Mouse (Mus musculus) hindbrain, postnatal 0 days (tissue): ENCODE results near the gene Neurl4. TPM values are rescaled to one million over a fixed set of nuclear protein-coding genes. Genes with fewer than 3 reads are reported as not detected.
"Not testable (repeated sequence)": the region's sequence is repeated elsewhere in the genome, so short reads cannot be mapped to it uniquely, and the experiment has no call there.

Experiments used
- ATAC-seq: fragments of 200-750 bp; cut with Nextera tagmentation; 2 replicates; pipeline ENCODE4 v1.8.0; 2017; ENCODE audit warnings: mild to moderate bottlenecking, moderate TSS enrichment, moderate library complexity
- DNase-seq: peaks from one replicate; pipeline ENCODE4 v3.0.0-alpha.2; 2015; ENCODE audit warnings: low spot score
- H3K27ac ChIP-seq: fragments of 300-500 bp; sonication (generic); 2 replicates; pipeline ENCODE4 v1.5.1; 2014; ENCODE audit warnings: mild to moderate bottlenecking
- H3K27me3 ChIP-seq: fragments of 300-500 bp; sonication (generic); 2 replicates; pipeline ENCODE4 v1.6.1; 2014; ENCODE audit warnings: low read length, mixed read lengths; ENCODE audit not compliant: insufficient read depth
- H3K36me3 ChIP-seq: fragments of 300-500 bp; sonication (generic); 2 replicates; pipeline ENCODE4 v1.6.1; 2014; ENCODE audit warnings: low read length, mixed read lengths; ENCODE audit not compliant: insufficient read depth
- H3K4me1 ChIP-seq: fragments of 300-500 bp; sonication (generic); 2 replicates; pipeline ENCODE4 v1.6.1; 2014; ENCODE audit warnings: antibody characterized with exemption, low read length, mixed read lengths; ENCODE audit not compliant: insufficient read depth
- H3K4me2 ChIP-seq: fragments of 300-500 bp; sonication (generic); 2 replicates; pipeline ENCODE4 v1.6.1; 2014; ENCODE audit warnings: low read depth, mild to moderate bottlenecking, low read length, moderate library complexity, mixed read lengths
- H3K4me3 ChIP-seq: fragments of 300-500 bp; sonication (generic); 2 replicates; pipeline ENCODE4 v1.5.1; 2014; ENCODE audit warnings: low read length
- H3K9ac ChIP-seq: fragments of 300-500 bp; sonication (generic); replicated peaks from 2 replicates; pipeline ENCODE4 v1.6.1; 2014; ENCODE audit warnings: mild to moderate bottlenecking, low read length, moderate library complexity, mixed read lengths
- H3K9me3 ChIP-seq: fragments of 300-500 bp; sonication (generic); 2 replicates; pipeline ENCODE4 v1.6.1; 2016; ENCODE audit warnings: low read length, mixed read lengths
- CTCF ChIP-seq: IDR thresholded peaks from 2 replicates; pipeline ENCODE4 v1.5.1; 2016; ENCODE audit warnings: antibody characterized with exemption, control low read depth, low read depth
- WGBS: fragments of 180-500 bp; shearing (Covaris S2); extraction: QIAGEN DNeasy Blood & Tissue Kit; methylation state at CpG from one replicate; pipeline ENCODE4 v1.1.7; 2014; 5-methylcytosine and 5-hydroxymethylcytosine counted together
- polyA plus RNA-seq: library from polyadenylated mRNA; unstranded; fragments of >200 nt; fragmentation: Nextera tagmentation; extraction: Ambion mirVana; gene quantifications from 2 replicates; pipeline ENCODE4 v1.2.1, GENCODE M21; 2015
- total RNA-seq: library from RNA; depleted of rRNA; stranded (reverse); fragments of >200 nt; gene quantifications from 2 replicates; pipeline ENCODE4 v1.2.3, GENCODE M21; 2014; rRNA removed

Gene Neurl4
- total RNA-seq (95.1 and 118 TPM in 2 replicates), polyA plus RNA-seq (11.9 and 13.1 TPM in 2 replicates)

DNA sequence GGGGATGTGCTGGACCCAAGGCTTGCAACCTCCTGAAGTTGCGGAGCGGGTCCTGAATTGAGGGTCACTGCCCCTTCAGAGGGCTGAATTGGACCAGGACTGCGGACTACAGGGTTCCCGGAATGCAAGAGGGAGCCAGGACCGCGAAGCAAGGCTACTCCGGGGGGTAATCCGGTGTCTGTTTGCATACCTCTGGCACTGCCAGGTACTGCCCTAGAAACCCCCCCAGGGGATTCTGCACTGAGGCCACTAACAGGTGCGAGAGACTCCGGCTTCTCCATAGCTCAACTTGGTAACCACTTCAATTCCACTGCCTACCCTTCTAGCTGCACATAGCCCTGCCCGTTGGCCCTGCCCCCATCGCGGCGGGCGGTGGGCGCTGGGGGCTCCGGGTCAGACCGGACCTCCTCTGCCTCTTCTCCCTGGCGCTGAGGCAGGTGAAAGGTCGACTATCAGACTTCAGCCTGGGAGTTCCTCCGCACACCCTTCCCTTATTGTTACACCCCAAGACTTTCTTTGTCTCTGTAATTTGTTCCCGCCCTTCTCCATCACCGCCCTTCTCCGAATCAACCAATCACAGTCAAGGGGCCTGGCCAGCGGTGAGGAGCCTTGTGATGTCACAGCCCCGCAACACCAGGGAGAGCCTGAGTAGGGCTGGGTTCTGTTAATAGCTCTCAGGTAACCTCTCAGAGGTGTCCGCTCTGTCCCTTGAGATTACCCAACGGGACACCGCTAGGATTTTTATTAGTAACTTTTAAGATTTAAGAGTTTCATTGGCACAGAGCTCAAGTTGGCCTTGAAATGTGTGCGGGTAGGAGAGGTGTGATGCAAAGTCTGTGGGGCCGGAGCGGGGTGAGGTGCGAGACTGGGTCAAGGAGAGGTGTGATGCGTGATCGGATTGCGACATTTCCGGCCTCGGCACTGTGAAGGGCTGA, at the start of gene Neurl4, which contains the start of gene 2810408A11Rik:
Gene Neurl4 (plus strand): TSS at position 602 of the 935 bp plus-strand sequence.
Gene 2810408A11Rik (minus strand): TSS at position 517 of the 935 bp plus-strand sequence.
- ATAC-seq (peak; percentile 92), DNase-seq (peak; percentile 95)
- peak within 1 kb of the TSS; percentile 98 for H3K4me2 ChIP-seq
- no peaks in the 10 kb centered on the region for H3K9me3 ChIP-seq
- no peaks in the 10 kb centered on the region for H3K27me3 ChIP-seq
- peak within 1 kb of the TSS; percentile 91 for H3K27ac ChIP-seq
- no peak for TF ChIP-seq CTCF
- H3K36me3 ChIP-seq = peaks cover 18% of the 10 kb centered on the region
- under 1% methylated on average over 38 of the region's 38 CpGs for WGBS
- H3K4me1 ChIP-seq = peaks cover 17% of the 10 kb centered on the region
- peak within 1 kb of the TSS; percentile 63 for H3K4me3 ChIP-seq
- H3K9ac ChIP-seq = peak within 1 kb of the TSS; percentile 72

DNA sequence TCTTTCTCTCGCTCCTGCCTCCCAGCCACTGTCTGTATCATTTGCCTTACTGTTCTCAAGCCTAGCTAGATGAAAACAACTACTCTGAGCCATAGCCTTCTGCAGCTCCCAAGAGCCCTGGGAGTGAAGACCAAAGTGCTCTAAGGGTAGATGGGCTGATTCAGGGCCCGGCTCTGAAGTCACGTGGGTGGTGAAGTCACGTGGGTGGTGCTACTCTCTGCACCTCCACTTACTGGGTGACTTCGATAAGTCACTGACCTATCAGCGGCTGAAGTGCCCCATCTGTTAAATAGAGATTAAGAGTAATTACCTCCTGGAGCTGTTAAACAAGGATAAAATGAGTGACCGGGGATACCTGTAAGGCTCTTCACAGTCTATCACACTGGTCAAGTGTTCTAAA, 46.9 kb upstream of the Neurl4 start:
- H3K4me3 ChIP-seq = no peak overlapping the region
- no peak for ATAC-seq
- no peaks in the 10 kb centered on the region for H3K4me1 ChIP-seq
- TF ChIP-seq CTCF = no peak
- H3K36me3 ChIP-seq = peaks cover 23% of the 10 kb centered on the region
- no peaks in the 10 kb centered on the region for H3K9me3 ChIP-seq
- no peak for DNase-seq
- H3K9ac ChIP-seq = no peak overlapping the region
- 78% methylated on average over 7 of the region's 7 CpGs for WGBS
- 0 out of 2 replicates have a peak, but pooled peaks cover 5% of the 10 kb centered on the region for H3K27me3 ChIP-seq
- H3K4me2 ChIP-seq = no peak overlapping the region
- H3K27ac ChIP-seq = no peak overlapping the region

DNA sequence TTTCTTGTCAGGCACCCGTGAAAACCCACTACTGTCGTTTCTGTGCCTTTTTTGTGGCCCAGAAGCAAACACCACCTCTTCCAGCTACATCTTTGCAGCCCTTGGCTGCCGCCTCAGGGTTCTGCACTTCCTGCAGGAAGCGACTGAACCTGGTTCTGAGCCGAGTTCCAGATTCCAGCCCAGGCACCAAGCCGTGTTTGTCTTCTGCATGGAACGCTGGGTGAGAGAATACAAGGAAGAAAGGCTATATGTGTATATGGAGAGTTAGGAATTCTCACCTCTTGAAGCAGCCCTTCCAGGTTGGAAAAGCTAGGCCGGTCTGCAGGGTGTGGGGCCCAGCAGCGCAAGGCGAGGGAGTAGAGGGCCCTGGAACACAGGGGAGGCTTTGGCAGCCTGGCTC, 46.2 kb upstream of the Neurl4 start:
- H3K9ac ChIP-seq = no peak overlapping the region
- DNase-seq (no peak), ATAC-seq (no peak)
- no peak for TF ChIP-seq CTCF
- H3K4me1 ChIP-seq = no peaks in the 10 kb centered on the region
- 86% methylated on average over 10 of the region's 10 CpGs for WGBS
- peaks cover 17% of the 10 kb centered on the region for H3K36me3 ChIP-seq
- H3K9me3 ChIP-seq = no peaks in the 10 kb centered on the region
- H3K4me3 ChIP-seq = no peak overlapping the region
- H3K4me2 ChIP-seq = no peak overlapping the region
- 0 out of 2 replicates have a peak, but pooled peaks cover 8% of the 10 kb centered on the region for H3K27me3 ChIP-seq
- no peak overlapping the region for H3K27ac ChIP-seq

DNA sequence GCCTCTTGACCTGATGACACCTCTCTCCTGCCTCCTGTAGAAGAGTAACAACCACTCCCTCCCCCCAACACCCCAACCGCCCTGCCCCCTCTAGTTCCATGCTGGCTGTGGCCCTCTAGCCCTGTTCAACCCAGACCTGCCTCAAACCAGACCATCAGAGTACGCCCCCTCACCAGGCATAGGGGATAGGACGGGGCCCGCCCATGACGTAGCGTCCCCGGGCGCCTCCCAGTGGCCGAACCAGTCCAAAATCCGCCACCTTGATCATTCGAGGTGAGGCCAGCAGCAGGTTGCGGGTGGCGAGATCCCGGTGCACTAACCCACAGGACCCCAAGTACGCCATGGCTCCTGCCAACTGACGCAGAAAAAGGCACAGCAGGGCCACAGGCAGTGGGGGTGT, 45.5 kb upstream of the Neurl4 start:
- Histone ChIP-seq H3K4me2 (no peak overlapping the region), H3K27ac (no peak overlapping the region), H3K36me3 (peaks cover 10% of the 10 kb centered on the region), H3K9ac (no peak overlapping the region), H3K27me3 (0 out of 2 replicates have a peak, but pooled peaks cover 8% of the 10 kb centered on the region), H3K4me3 (no peak overlapping the region), H3K9me3 (no peaks in the 10 kb centered on the region), H3K4me1 (no peaks in the 10 kb centered on the region)
- TF ChIP-seq CTCF = peak; percentile 61
- DNase-seq (peak; percentile 46), ATAC-seq (peak; percentile 61)
- 20% methylated on average over 16 of the region's 16 CpGs for WGBS

DNA sequence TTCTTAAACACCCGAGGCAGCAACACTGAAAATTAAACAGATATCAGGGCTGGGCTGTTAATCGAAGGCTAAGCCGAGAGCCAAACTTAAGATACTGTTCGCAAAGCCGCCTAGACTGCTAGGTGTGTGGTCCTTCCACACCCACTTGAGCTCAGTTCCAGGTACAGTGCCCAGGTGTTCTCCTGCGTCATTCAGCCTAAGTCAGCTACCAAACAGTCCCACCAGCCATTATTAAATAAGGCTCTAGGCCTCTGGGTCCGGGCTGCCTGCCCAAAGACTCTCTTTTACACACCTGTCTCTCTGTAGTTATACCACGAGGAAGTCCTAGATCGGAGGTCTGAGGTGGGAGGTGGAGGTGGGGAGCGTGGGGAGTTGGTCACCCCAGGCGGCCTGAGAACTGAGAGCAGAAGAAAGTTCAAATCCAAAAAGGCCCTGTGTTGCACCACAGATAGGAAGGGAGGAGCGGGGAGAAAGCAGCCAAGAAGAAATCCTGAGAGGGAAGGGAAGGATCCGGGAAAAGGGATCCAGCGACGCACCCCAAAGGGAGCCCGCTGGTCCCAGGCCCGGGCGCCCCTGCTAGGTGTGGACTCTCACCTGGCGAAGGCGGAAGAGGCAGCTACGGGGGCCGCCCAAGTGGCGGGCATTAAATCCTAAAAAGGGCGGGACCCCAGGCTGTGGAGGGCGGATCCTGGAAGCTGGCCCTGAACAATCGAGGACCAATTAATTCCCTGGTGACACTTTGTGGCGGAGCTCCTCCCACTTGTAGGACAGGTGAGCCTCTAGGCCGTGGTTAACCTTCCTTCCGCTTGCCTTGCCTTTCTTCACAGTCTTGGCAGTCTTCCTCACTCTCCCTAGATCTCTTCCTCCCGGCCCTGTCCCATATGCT, 42.5 kb upstream of the Neurl4 start, which contains the start of gene Tnk1:
Gene Tnk1 (minus strand): TSS at position 618 of the 886 bp plus-strand sequence.
- 24% methylated on average over 30 of the region's 30 CpGs for WGBS
- Histone ChIP-seq H3K9ac (no peak within 1 kb of the TSS), H3K4me2 (no peak within 1 kb of the TSS), H3K27me3 (0 out of 2 replicates have a peak, but pooled peaks cover 8% of the 10 kb centered on the region), H3K4me1 (no peaks in the 10 kb centered on the region), H3K27ac (no peak within 1 kb of the TSS), H3K36me3 (no peaks in the 10 kb centered on the region), H3K4me3 (no peak within 1 kb of the TSS), H3K9me3 (no peaks in the 10 kb centered on the region)
- no peak for DNase-seq
- no peak for TF ChIP-seq CTCF
- ATAC-seq = no peak

DNA sequence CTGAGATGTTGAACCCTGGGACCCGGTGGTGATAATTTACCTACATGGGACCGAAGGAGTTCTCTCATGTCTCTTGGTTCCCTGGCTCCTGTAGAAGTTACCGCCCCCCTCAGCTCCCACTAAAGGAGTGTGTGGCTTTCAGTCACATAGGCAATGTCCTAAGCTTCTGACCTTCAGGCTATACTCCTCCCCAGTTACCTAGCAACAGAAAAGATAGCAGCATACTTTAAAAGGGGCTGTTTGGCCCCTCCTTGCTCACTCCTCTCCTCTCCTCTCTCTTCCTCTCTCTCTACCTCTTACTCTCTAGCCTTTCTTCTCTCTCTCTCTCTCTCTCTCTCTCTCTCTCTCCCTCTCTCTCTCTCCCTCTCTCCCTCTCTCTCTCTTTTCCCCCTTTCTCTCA, 37.1 kb upstream of the Neurl4 start:
- not testable (repeated sequence) for H3K4me2 ChIP-seq, H3K27ac ChIP-seq, DNase-seq, H3K27me3 ChIP-seq, H3K4me1 ChIP-seq, H3K36me3 ChIP-seq, H3K9me3 ChIP-seq, H3K4me3 ChIP-seq, ATAC-seq, H3K9ac ChIP-seq
- 78% methylated on average over 3 of the region's 3 CpGs for WGBS
